Mouse (Mus musculus): ENCODE measurements around the gene Stum. TPM values are rescaled to one million over a fixed set of nuclear protein-coding genes. Genes with fewer than 3 reads are reported as not detected.

Gene Stum
- total RNA-seq, 2 experiments from 2014 or later = 146 to 150 TPM

DNA sequence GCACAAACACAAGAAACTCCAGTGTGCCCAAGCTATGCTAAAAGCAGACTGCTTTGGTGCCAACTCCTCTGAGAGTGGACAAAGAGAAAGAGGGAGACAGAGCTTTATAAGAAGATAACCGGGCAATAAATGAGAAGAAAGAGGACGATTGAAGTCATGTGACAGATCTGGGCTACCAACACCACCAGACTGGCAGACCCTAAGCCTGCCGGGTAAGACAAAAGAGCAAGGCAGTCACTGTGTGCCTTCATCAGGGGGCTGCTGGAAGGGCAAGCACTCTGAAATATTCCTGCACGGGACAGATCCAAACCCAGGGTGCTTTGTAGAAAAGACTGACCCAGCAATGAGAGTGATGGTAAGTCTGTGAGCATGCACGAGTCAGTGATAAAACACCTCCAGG, 20.2 kb upstream of the Stum start:
- no peak for DNase-seq (ENCODE audit: low spot score in 2 of 2)
- intact Hi-C loops (cut with DNase I) = no loop called here

DNA sequence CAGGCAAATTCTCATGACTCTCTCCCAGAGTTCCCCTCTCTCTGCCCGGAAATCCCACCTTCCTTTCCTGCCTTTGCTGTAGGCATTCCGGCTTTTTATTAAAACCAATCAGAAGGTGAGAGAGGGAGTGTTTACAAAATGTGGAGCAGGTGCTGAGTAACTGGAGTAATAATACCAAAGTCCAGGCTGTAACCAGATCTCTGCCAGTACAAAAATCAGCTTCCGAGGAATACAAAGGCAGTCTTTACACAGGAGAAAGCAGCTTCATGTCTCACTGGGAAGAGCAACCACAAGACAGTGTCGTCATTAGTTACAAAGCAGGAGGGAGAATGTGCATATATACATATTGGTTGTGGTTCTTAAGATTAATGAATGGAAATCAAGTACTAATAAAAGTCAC, 19.3 kb upstream of the Stum start:
- intact Hi-C loops (cut with DNase I) = no loop called here
- DNase-seq (ENCODE audit: low spot score in 2 of 2) = no peak

DNA sequence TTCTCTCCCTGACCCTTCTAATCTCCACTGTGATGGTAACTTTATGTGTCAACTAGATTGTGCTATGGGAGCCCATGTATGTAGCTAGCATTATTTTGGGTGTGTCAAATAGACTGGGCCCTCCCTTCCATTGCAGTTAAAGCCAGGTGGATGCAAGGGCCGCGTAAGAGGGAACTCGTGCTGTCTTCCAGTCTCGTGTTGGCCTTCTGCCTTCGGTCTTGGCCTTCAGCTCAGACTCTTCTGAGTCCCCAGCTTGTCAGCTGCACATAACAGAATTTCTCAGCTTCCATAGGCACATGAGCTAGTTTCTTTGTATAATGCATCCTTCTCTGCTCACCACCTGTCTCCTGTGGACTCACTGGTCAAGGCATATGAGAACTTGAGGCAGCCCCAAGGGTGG, 17.3 kb upstream of the Stum start:
- intact Hi-C loops (cut with DNase I) = no loop called here
- DNase-seq (ENCODE audit: low spot score in 2 of 2) = no peak

DNA sequence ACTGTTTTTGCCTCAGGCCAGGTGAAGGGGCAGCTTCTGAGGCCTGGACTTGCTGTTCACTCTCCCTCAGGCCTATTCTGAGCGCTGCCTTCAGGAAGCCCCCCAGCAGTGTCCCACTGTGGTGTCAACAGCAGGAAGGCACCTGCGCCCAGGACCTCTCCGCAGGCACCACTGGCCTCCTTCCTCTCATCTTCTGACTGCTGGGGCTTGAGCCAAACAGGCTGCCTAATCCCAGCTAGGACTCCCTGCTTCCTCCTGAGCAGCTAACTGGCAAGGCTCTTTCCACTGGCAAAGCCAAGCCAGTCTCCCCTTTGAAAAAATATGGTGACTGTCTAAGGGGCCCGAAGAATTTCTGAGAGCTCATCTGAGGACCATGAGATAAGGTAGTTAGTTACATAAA, 16.9 kb upstream of the Stum start:
- DNase-seq (ENCODE audit: low spot score in 2 of 2) = no peak
- intact Hi-C loops (cut with DNase I) = no loop called here

DNA sequence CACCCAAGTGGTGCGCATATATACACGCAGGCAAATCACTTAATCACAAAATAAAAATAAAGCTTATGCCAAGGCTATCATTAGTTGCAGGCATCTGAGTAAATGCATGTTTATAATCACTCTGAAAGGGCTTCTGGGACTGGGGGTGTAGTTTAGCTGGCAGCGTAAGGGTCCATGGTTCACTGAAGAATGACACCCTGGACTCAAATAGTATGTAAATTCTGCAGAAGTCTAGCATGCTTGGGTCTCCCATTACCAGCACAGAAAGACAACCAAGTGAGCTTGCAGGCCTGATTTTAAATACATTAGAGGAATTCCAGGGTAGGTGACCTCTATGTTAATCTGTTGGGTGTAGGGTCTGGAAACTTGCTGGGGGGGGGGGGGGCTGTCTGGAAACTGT, 16.5 kb upstream of the Stum start:
- no peak for DNase-seq (ENCODE audit: low spot score in 2 of 2)
- intact Hi-C loops (cut with DNase I) = no loop called here

DNA sequence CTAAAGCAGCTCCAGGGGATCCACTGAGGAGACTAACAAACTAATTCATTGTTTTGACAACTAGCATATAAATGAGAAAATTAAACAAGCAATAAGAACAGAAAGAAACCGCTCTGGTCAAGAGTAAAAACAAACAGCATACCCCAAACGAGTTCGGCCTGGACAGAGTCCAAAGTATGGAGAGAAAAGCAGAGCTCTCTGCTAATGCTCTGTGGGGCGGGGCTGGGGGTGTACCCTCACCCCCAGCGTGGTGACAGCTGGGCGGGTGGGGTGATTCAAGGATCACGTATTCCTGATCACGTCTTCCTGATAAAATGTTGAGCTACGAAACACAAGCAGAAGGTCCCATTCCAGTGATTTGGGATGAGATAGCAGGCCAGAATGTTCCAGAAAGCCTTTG, 9.5 kb upstream of the Stum start:
- intact Hi-C loops (cut with DNase I) = no loop called here
- no peak for DNase-seq (ENCODE audit: low spot score in 2 of 2)

DNA sequence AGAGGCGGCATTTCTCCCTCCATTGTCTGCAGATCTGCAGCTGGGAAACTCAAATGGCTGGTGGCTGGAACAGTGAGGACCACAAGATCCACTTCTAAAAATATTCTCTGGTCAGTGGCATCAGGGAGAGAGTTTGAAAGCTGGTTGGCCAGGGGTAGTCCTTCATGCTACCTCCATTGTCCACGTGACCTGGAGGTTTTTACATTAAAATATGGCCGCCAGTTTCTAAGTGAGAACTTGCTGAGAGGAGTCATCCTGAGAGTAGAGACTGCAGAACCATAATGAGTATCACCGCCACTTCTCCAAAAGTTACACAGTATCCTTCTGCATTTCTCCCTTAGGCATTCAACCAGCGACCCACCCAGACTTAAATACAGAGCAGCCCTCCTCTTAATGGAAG, 2.0 kb upstream of the Stum start:
- no peak for DNase-seq (ENCODE audit: low spot score in 2 of 2)
- intact Hi-C loops (cut with DNase I) = no loop called here

DNA sequence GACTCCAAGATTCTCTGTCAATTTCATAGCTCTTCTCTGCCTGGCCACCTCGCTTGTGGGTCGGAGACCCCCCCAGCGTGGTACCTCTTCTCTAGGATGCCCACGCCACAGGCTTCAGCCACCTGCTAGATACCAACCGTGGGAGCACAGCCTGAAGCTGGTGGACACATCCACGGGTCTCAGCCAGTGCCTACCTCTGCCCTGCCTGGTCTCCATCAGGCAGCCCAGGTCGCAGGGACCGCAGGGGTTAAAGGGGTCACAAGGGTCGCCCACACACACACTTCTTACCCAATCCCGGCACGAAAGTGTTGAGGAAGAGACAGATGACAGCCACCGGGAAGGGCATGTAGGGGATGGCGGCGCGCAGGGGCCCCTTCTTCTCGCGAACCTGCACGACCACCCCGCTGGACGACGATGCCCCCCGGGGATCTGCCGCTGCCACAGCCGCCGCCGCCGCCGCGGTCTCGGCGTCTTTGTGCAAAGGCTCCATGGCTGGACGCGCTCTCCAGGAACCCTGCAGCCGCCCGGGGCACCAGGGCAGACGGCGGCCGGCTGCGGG, 385 bp downstream of the Stum start:
- no peak for DNase-seq (ENCODE audit: low spot score in 2 of 2)
- intact Hi-C loops (cut with DNase I) = loop anchor here (2.0 to 5.0 kb wide), 4 partner anchors 18 to 54 kb away; no protein-coding TSS in a partner anchor

DNA sequence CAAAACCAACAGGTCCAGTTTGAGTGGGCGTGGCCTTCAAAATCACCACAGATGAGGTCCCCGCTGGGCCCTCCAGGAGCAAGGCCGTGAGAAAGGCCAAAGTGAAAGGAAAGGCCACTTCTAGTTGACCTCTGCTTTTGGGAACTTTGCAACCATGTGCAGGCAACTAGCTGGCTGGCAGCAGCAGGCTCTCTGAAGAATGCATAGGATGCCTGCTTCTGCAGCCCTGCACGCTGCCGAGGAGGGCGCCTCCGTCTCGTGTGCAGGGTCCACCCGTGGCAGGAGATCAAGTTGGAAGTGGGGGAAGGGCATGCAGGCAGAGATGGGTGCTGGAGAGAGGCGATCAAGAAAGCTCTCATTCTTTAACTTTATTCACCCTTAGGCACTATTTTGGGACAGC, 1.3 kb downstream of the Stum start:
- intact Hi-C loops (cut with DNase I) = loop anchor here (2.0 to 5.0 kb wide), 4 partner anchors 17 to 55 kb away; no protein-coding TSS in a partner anchor
- no peak for DNase-seq (ENCODE audit: low spot score in 2 of 2)

DNA sequence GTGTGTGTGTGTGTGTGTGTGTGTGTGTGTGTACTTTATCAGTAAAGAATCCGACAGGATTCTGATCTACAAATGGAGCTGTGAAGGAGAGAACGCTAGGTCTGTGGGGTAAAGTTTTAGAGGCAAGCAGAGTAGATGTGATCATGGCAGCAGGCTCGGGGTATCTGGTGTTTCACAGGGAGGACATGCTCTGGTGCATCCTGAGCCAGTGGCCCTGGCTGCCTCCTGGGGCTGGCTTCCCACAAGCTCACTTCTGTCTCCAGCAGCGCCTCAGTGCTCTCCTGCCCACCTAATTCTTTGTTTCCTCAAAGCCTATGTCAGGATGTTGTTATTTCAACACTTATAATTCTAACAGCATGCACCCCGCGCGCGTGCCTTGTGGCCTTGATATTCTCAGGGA, 2.0 kb downstream of the Stum start:
- intact Hi-C loops (cut with DNase I) = loop anchor here (5.0 kb wide), 2 partner anchors 36 to 56 kb away; no protein-coding TSS in a partner anchor
- no peak for DNase-seq (ENCODE audit: low spot score in 2 of 2)

DNA sequence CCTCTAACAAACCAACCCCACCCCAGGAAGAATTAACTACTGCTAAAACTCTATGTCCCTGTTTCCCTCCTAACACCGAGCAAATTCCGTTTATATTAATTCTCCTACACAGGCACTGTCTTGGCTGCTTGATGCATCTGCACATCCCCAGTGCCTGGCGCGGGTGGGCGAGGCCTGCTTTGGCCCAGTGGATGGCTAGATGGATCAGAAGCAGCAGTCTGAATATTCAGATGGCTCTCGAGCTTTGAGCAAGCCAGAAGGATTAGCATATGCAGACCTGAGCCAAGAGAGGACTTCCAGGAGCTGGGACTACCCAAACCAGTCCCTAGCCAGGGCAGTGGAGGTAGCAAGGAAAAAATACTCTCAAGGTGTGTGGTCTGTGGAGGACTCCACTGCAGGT, 3.0 kb downstream of the Stum start:
- peak in 1 of 2 experiments; percentile 41 for DNase-seq (ENCODE audit: low spot score in 2 of 2)

DNA sequence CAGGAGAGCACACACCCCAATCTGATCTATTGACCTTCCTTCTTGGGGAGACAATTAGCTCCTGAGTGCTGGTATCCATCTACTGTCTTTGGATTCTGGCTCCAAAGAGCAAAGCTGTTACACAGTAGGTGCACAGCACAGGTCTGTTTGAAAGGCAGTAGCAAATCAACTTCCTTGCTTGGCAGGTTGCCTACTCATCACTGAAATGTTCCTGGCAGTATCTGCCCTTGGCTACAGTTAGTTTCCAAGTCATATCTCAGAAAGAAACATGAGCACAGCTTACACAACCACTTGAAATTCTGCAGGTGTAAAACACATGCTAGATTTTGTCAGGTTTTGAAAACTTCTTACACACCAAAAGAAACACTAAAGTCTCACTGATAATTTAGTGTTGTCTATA, 9.7 kb downstream of the Stum start:
- intact Hi-C loops (cut with DNase I) = no loop called here
- no peak for DNase-seq (ENCODE audit: low spot score in 2 of 2)

More for the DNA sequence above, 3.0 kb downstream of the Stum start:
- intact Hi-C loops (cut with DNase I) = loop anchor here (5.0 kb wide), 2 partner anchors 37 to 57 kb away; no protein-coding TSS in a partner anchor

DNA sequence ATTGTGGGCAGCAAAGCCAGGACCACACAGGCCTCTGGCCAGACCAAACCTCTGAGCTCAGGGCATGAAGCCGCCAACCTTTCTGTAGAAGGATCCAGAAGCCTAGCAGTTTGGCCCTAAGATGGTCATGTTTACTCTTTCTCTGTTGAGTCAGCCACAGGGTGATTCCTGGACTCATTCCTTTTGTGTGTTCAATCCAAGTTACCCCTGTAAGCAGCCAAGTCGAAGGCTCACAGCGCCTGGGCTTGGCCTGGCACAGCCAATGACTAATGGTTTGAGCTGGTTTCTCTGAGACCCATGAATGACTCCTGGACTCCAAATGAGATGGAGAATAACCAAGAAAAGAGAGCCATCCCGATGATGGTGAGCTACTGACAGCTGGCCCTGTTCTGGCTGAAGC, 15.3 kb downstream of the Stum start:
- no peak for DNase-seq (ENCODE audit: low spot score in 2 of 2)
- intact Hi-C loops (cut with DNase I) = no loop called here

DNA sequence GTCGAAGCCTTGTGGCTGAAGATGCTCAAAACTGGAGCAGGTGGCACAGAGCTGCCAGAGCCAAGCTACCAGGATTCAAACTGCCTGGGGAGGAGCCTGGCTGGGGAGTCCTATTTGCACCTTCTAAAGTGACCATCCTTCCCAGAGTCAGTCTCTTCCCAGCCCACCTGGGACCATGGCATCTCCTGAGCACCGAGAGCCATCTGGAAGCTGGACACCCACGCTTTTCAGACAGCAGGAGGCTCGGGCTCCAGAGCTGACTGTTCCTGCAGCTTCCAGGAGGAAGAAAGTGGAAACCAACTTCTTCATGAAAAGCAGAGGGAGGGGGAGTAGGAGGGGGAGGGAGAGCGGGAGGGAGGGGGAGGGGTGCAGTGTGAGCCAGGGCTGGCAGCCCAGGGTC, 17.7 kb downstream of the Stum start:
- intact Hi-C loops (cut with DNase I) = loop anchor here (2.0 kb wide), 1 partner anchor 17 kb away; the partner anchor contains the start of gene Stum

DNA sequence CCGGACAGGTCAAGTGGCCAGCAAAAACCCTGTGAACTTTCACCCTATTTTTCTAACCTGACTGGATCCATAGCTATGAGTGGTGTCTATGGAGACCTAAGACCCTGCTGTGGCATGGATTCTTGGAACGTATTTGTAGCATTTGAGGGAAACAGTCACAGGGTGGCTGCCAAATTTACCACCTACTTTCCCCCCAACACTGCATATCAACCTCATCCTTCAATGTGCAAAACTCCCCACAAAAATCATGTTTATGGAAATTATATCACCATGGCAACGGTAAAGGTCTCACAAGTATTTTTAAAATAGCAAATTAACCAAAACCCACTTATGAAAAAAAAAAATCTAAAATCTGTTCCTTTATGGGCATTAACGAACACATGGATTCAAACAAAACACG, 18.9 kb downstream of the Stum start:
- peak in 1 of 2 experiments; percentile 67 for DNase-seq (ENCODE audit: low spot score in 2 of 2)
- intact Hi-C loops (cut with DNase I) = loop anchor here (2.0 to 5.0 kb wide), 2 partner anchors 18 to 103 kb away; partner anchors contain the start of genes Parp1 and Stum

More for the DNA sequence above, 17.7 kb downstream of the Stum start:
- DNase-seq (ENCODE audit: low spot score in 2 of 2) = peak; percentile 45 to 61

DNA sequence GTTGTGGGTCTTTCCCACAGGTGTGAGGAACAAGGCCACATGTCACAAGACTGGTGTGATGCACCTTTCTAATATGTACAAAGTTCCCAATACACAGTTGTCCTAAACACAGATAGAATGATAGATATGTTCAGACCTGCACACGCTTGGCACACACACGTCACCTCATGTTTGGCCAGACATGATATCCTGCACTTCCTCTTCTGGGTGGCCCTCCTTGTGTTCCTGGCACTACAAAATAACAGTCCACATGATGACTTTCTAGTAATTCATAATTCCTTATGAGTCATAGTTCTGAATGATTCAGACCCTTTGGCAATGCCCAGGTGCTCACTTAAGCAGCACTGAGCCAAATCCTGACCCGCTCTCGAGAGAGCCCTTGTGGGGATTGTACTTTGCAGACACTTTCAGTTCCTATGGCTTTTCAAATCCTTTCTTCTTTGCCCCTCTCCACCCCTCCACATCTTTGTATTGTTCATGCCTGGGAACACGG, 20.3 kb downstream of the Stum start:
- no peak for DNase-seq (ENCODE audit: low spot score in 2 of 2)
- intact Hi-C loops (cut with DNase I) = loop anchor here (5.0 kb wide), 1 partner anchor 104 kb away; the partner anchor contains the start of gene Parp1

DNA sequence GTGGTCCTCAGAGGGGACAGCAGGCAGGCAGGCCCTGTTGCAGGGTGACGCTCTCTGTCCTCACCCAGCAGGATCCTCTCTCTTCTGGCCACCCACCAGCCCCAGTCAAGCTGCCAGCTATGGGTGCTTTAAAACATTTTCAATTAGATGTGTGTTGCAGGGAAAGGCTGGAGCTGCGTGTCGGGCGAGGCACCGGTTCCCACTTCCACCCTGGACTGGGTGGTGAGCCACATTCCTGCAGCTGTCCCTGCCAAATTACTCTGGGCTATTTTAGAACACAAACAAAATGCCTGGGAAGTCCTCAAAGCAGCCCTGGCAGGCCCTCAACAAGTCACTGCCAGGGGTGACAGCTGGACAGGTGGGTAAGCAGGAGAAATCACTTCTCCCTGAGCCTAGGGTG, 20.9 kb downstream of the Stum start:
- DNase-seq (ENCODE audit: low spot score in 2 of 2) = peak in 1 of 2 experiments; percentile 60
- intact Hi-C loops (cut with DNase I) = loop anchor here (5.0 kb wide), 1 partner anchor 105 kb away; the partner anchor contains the start of gene Parp1

DNA sequence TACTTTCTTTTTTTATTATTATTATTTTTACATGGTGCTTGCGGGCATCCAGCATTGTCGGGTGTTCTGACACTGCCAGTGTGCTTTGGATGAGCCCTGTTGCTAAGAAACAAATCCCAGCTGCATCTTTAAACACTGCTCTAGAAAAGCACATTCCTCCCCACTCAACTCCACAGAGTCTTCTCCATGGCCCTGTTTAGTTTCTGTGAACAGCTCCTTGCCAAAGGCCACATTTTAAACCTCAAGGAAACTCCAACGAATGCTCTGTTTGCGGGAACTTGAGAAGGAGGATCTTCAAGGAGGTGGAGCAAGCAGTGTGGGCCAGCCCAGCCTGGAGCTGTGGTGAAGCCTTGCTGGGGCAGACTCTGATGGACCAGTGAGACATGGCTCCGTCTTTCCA, 22.6 kb downstream of the Stum start:
- peak in 1 of 2 experiments; percentile 61 for DNase-seq (ENCODE audit: low spot score in 2 of 2)
- intact Hi-C loops (cut with DNase I) = loop anchor here (5.0 kb wide), 1 partner anchor 107 kb away; the partner anchor contains the start of gene Parp1

DNA sequence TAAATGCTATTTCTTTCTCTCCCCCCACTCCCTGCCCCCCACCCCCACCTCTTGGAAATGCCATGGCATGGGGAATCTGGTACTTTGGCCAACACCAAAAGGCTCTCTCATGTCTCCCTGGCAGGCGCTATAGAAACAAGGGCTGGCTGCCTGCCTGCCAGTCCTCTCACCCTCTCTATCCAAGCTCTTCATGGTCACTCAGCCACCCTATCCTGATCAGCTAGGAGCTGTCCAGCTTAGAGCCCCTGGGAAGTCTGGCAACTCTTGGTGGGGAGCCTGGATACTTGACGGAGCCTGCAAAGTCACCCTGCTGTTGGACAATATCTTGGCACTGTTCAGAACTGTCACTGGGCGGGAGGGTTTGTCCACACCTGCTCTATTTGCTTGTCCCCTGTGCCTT, 24.6 kb downstream of the Stum start:
- intact Hi-C loops (cut with DNase I) = no loop called here

DNA sequence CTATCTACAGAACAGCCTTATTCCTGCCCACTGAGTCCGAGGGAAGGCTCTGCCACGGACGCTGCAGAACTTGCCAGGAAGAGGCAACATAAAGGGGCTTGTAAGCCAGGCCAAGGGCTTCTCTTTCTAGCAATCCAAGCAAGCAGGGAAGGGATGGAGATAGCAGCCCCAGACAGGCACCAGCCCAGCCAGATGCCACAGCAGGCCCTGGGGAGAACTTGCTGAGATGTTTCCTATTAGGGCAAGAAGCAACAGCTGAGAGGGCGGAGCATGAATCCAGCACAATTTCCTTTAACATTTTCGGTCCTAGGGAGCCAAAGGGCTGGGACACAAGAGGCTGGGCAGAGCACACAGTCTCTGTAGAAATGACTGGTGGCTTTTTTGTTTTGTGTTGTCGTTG, 25.0 kb downstream of the Stum start:
- no peak for DNase-seq (ENCODE audit: low spot score in 2 of 2)
- intact Hi-C loops (cut with DNase I) = no loop called here

More for the DNA sequence above, 24.6 kb downstream of the Stum start:
- DNase-seq (ENCODE audit: low spot score in 2 of 2) = no peak

DNA sequence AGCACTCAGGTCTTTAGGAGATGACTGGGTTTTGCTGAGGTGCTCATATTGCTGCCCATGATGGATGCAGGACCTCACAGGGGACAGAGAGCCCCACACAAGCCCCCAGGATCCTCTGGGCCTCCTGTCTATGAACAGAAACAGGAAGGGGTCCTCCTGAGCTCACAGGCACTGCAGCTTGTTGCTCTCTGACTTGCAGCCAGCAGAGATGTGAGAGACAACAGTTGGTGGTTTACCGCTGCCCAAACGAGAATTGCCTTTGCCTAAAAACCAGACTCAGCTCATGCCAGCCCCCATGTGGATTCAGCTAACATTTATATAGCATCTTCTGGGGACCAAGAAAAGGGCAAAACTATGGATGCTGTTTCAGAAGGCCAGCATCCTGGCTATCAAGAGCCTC, 33.7 kb downstream of the Stum start:
- intact Hi-C loops (cut with DNase I) = no loop called here
- DNase-seq (ENCODE audit: low spot score in 2 of 2) = no peak
